Mouse (Mus musculus) stomach, embryonic 14.5 days (tissue): ENCODE results near the gene Slc6a3. TPM values are rescaled to one million over a fixed set of nuclear protein-coding genes. Genes with fewer than 3 reads are reported as not detected.

ENCODE experiments used
- ATAC-seq: fragments of 200-750 bp; cut with Nextera tagmentation; 2 replicates; pipeline ENCODE4 v1.8.0; 2017; ENCODE audit warnings: low read depth, moderate TSS enrichment; ENCODE audit not compliant: insufficient number of reproducible peaks, insufficient read depth, low FRiP score
- H3K27ac ChIP-seq: fragments of 300-500 bp; sonication (generic); 2 replicates; pipeline ENCODE4 v1.5.1; 2014; ENCODE audit warnings: mild to moderate bottlenecking, low read length, moderate library complexity, mixed read lengths
- H3K27me3 ChIP-seq: fragments of 300-500 bp; sonication (generic); 2 replicates; pipeline ENCODE4 v1.6.1; 2014; ENCODE audit warnings: low read length, control low read depth, mixed read lengths; ENCODE audit not compliant: control insufficient read depth, insufficient read depth
- H3K36me3 ChIP-seq: fragments of 300-500 bp; sonication (generic); 2 replicates; pipeline ENCODE4 v1.6.1; 2014; ENCODE audit warnings: mild to moderate bottlenecking, control low read depth, low read length, moderate library complexity, mixed read lengths; ENCODE audit not compliant: control insufficient read depth, insufficient read depth
- H3K4me1 ChIP-seq: fragments of 300-500 bp; sonication (generic); 2 replicates; pipeline ENCODE4 v1.6.1; 2014; ENCODE audit warnings: low read length, control low read depth, mixed read lengths; ENCODE audit not compliant: control insufficient read depth, insufficient read depth
- H3K4me2 ChIP-seq: fragments of 300-500 bp; sonication (generic); replicated peaks from 2 replicates; pipeline ENCODE4 v1.6.1; 2014; ENCODE audit warnings: low read depth, low read length, control low read depth
- H3K4me3 ChIP-seq: fragments of 300-500 bp; sonication (generic); 2 replicates; pipeline ENCODE4 v1.5.1; 2014; ENCODE audit warnings: low read depth, low read length, control low read depth
- H3K9ac ChIP-seq: fragments of 300-500 bp; sonication (generic); replicated peaks from 2 replicates; pipeline ENCODE4 v1.6.1; 2014; ENCODE audit warnings: low read depth, mild to moderate bottlenecking, control low read depth, low read length, moderate library complexity, mixed read lengths
- H3K9me3 ChIP-seq: fragments of 300-500 bp; sonication (generic); 2 replicates; pipeline ENCODE4 v1.6.1; 2016; ENCODE audit warnings: low read depth, low read length, control low read depth; ENCODE audit not compliant: control insufficient read depth
- WGBS: fragments of 180-500 bp; shearing (Covaris S2); extraction: QIAGEN DNeasy Blood & Tissue Kit; methylation state at CpG from one replicate; pipeline ENCODE4 v1.1.7; 2014; 5-methylcytosine and 5-hydroxymethylcytosine counted together
- polyA plus RNA-seq: library from polyadenylated mRNA; unstranded; fragments of >200 nt; fragmentation: Nextera tagmentation; extraction: Ambion mirVana; gene quantifications from 2 replicates; pipeline ENCODE4 v1.2.1, GENCODE M21; 2014

Gene Slc6a3
- polyA plus RNA-seq, 1 experiment from 2014 or later, result not detected

- Histone ChIP-seq H3K27me3 (no peaks in the 10 kb centered on the region), H3K36me3 (peaks cover 19% of the 10 kb centered on the region), H3K4me1 (peaks cover 10% of the 10 kb centered on the region; the same call in 1 of the 2 replicates), H3K9ac (peak overlapping the region; percentile 71), H3K9me3 (no peaks in the 10 kb centered on the region), H3K4me3 (peak overlapping the region; percentile 77), H3K27ac (no peak overlapping the region), H3K4me2 (peak overlapping the region; percentile 93)
- no peak for ATAC-seq
- WGBS, result 52% methylated on average over 4 of the region's 4 CpGs
These were observed 66.5 kb downstream of the Slc6a3 start for GRCm38 (mm10) chr13:73603046-73603445.

GRCm38 (mm10) chr13:73603522-73604155, 67.1 kb downstream of the Slc6a3 start, which contains the start of gene Clptm1l:
Clptm1l (plus strand) TSS chr13:73604006.
- Histone ChIP-seq H3K36me3 (peaks cover 21% of the 10 kb centered on the region), H3K27me3 (no peaks in the 10 kb centered on the region), H3K4me1 (peaks cover 10% of the 10 kb centered on the region; the same call in 1 of the 2 replicates), H3K27ac (peak within 1 kb of the TSS; percentile 69), H3K9ac (peak within 1 kb of the TSS; percentile 81), H3K4me3 (peak within 1 kb of the TSS; percentile 77), H3K9me3 (no peaks in the 10 kb centered on the region), H3K4me2 (peak within 1 kb of the TSS; percentile 93)
- under 1% methylated on average over 44 of the region's 53 CpGs for WGBS
- peak; percentile 97 for ATAC-seq

DNA sequence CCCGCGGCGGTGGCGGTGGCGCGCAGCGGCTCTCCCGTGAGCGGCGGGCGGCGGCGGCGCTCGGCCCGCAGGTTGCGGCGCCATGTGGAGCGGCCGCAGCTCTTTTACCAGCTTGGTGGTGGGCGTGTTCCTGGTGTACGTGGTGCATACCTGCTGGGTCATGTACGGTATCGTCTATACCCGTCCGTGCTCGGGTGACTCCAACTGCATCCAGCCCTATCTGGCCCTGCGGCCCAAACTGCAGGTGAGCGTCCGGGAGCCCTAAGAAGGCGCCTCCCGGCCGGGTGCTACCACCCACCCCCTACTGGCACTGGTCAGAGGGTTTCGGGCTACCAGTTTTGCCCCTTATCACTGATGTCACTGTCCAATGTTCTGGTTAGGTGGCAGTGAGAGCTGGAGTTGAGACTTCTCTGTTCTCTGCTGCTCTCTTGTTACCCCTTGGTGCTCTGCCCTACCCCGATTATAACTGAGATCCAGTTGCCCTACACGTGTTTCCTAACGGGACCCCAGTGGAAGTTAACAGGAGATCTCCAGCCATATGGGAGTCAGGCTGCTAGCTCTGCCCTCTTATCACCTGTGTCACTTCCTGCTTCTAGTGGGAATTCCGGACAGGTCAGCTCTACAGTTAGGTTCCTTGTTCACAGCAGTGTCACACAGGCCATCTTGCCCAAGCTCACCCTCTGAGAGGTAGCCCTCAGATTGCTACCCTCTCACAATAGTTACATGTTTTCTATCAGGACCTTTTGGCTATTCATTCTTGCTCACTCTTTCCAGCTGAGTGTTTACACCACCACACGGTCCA, 67.8 kb downstream of the Slc6a3 start:
- Histone ChIP-seq H3K9me3 (no peaks in the 10 kb centered on the region), H3K4me3 (peak overlapping the region; percentile 77), H3K36me3 (peaks cover 29% of the 10 kb centered on the region), H3K9ac (peak overlapping the region; percentile 81), H3K27ac (peak overlapping the region; percentile 69; the same call in 1 of the 2 replicates), H3K4me2 (peak overlapping the region; percentile 93), H3K4me1 (peaks cover 10% of the 10 kb centered on the region; the same call in 1 of the 2 replicates), H3K27me3 (no peaks in the 10 kb centered on the region)
- WGBS, result 4% methylated on average over 32 of the region's 39 CpGs
- ATAC-seq, result peak; percentile 82

- Histone ChIP-seq H3K4me2 (no peak overlapping the region), H3K9ac (no peak overlapping the region), H3K36me3 (peaks cover 57% of the 10 kb centered on the region), H3K4me3 (no peak overlapping the region), H3K27me3 (no peaks in the 10 kb centered on the region), H3K9me3 (no peaks in the 10 kb centered on the region), H3K4me1 (no peaks in the 10 kb centered on the region), H3K27ac (no peak overlapping the region)
- WGBS, result 93% methylated on average over 5 of the region's 5 CpGs
- no peak for ATAC-seq
These were observed 81.9 kb downstream of the Slc6a3 start for GRCm38 (mm10) chr13:73618406-73618805.

GRCm38 (mm10) chr13:73620637-73621036, 84.1 kb downstream of the Slc6a3 start:
- no peak overlapping the region for H3K4me2 ChIP-seq
- no peak for ATAC-seq
- no peaks in the 10 kb centered on the region for H3K27me3 ChIP-seq
- 69% methylated on average over 6 of the region's 6 CpGs for WGBS
- no peak overlapping the region for H3K4me3 ChIP-seq
- no peak overlapping the region for H3K9ac ChIP-seq
- no peaks in the 10 kb centered on the region for H3K4me1 ChIP-seq
- H3K27ac ChIP-seq, result no peak overlapping the region
- no peaks in the 10 kb centered on the region for H3K9me3 ChIP-seq
- peaks cover 41% of the 10 kb centered on the region for H3K36me3 ChIP-seq

DNA sequence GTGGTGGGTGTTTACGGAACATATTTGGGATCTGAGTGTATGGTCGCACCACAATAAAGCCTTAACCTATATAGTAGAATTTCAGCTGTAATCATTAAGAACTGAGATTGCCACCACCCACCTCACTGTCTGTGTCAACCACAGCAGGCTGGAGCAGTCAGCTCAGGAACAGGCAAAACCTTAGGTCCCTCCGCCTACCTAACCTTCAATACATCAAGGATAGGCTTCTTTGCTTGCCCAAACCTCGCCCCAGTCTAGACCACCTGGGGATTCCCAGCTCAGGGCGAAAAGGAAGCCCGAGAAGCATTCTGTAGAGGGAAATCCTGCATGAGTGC, 89.8 kb downstream of the Slc6a3 start:
- Histone ChIP-seq H3K9ac (no peak overlapping the region), H3K36me3 (peaks cover 6% of the 10 kb centered on the region; the same call in 1 of the 2 replicates), H3K27ac (no peak overlapping the region), H3K9me3 (no peaks in the 10 kb centered on the region), H3K4me1 (peaks cover 7% of the 10 kb centered on the region; the same call in 1 of the 2 replicates), H3K4me2 (peak overlapping the region; percentile 95), H3K4me3 (peak overlapping the region; percentile 56), H3K27me3 (no peaks in the 10 kb centered on the region)
- WGBS, result 44% methylated on average over 6 of the region's 6 CpGs
- peak; percentile 34; the same call in 1 of the 2 replicates for ATAC-seq

DNA sequence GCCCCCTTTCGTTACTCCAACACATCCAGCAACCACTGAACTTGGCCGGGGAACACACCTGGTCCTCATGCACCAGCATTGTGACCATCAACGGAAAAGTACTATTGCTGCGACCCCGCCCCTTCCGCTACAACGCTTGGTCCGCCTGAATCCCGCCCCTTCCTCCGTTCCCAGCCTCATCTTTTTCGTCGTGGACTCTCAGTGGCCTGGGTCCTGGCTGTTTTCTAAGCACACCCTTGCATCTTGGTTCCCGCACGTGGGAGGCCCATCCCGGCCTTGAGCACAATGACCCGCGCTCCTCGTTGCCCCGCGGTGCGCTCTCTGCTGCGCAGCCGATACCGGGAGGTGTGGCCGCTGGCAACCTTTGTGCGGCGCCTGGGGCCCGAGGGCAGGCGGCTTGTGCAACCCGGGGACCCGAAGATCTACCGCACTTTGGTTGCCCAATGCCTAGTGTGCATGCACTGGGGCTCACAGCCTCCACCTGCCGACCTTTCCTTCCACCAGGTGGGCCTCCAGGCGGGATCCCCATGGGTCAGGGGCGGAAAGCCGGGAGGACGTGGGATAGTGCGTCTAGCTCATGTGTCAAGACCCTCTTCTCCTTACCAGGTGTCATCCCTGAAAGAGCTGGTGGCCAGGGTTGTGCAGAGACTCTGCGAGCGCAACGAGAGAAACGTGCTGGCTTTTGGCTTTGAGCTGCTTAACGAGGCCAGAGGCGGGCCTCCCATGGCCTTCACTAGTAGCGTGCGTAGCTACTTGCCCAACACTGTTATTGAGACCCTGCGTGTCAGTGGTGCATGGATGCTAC, 90.4 kb downstream of the Slc6a3 start, which contains the start of gene Tert:
Gene Tert (plus strand): TSS at position 167 of the 805 bp plus-strand sequence.
- peaks cover 7% of the 10 kb centered on the region; the same call in 1 of the 2 replicates for H3K4me1 ChIP-seq
- H3K9me3 ChIP-seq, result no peaks in the 10 kb centered on the region
- peak within 1 kb of the TSS; percentile 56 for H3K4me3 ChIP-seq
- peak; percentile 86; the same call in 1 of the 2 replicates for ATAC-seq
- H3K27ac ChIP-seq, result no peak within 1 kb of the TSS
- WGBS, result 8% methylated on average over 47 of the region's 47 CpGs
- H3K27me3 ChIP-seq, result no peaks in the 10 kb centered on the region
- H3K36me3 ChIP-seq, result peaks cover 4% of the 10 kb centered on the region; the same call in 1 of the 2 replicates
- H3K9ac ChIP-seq, result peak within 1 kb of the TSS; percentile 68
- peak within 1 kb of the TSS; percentile 95 for H3K4me2 ChIP-seq
